ENCODE assay signal across 10 mouse cellular contexts in genomic region chr2:119621302-119621701, GRCm38 (mm10). TPM values are rescaled to one million over a fixed set of nuclear protein-coding genes. Genes with fewer than 3 reads are reported as not detected.
DNase-seq lines count a peak whose midpoint lies in the region; ATAC-seq and TF ChIP-seq lines count a peak whose summit lies in the region.
"Had no signal": no experiment of that assay in that cellular context is flagged by ENCODE, and none has a peak within 500 bp of the region (broad histone marks: within the 10 kb centered on the region; RNA-seq: fewer than 3 reads in every experiment).

No protein-coding gene starts in this region.

- H3ac ChIP-seq in myocyte (ENCODE audit: control insufficient read depth, insufficient read length), result no peak overlapping the region

- peak overlapping the region; percentile 11 for H3K4me2 ChIP-seq in heart, embryonic 14.5 days (ENCODE audit: low read length)
- peak overlapping the region; percentile 24 for H3K4me2 ChIP-seq in forebrain, embryonic 15.5 days (replicated peaks)
- peak overlapping the region; percentile 5 for H3K4me2 ChIP-seq in myocyte (ENCODE audit: low read depth)

- no peak for ATAC-seq in heart, embryonic 14.5 days (ENCODE audit: insufficient number of reproducible peaks, insufficient read depth, low FRiP score, low read depth)
- no peak for ATAC-seq in megakaryocyte, adult 5-6 weeks (ENCODE audit: poor library complexity, severe bottlenecking)
- no peak for ATAC-seq in forebrain, embryonic 15.5 days (replicated peaks)

- no peaks in the 10 kb centered on the region for H3K27me3 ChIP-seq in heart, embryonic 14.5 days (ENCODE audit: control insufficient read depth, insufficient read depth, low read length)
- H3K27me3 ChIP-seq in megakaryocyte, embryonic 14.5 days (replicated peaks), result no peaks in the 10 kb centered on the region
- no peaks in the 10 kb centered on the region for H3K27me3 ChIP-seq in forebrain, embryonic 15.5 days
- no peaks in the 10 kb centered on the region for H3K27me3 ChIP-seq in myocyte (ENCODE audit: control insufficient read depth, insufficient read depth, insufficient read length)

- no peaks in the 10 kb centered on the region for H3K9me3 ChIP-seq in heart, embryonic 14.5 days (ENCODE audit: control insufficient read depth, low read length)
- no peaks in the 10 kb centered on the region for H3K9me3 ChIP-seq in megakaryocyte, embryonic 14.5 days
- H3K9me3 ChIP-seq in forebrain, embryonic 15.5 days, result no peaks in the 10 kb centered on the region

- peaks cover 2 to 24% of the 10 kb centered on the region in 2 experiments; a peak in 3 of 4 replicates for H3K4me1 ChIP-seq in heart, embryonic 14.5 days (ENCODE audit: control insufficient read depth in 2 of 2, insufficient read depth in 2 of 2, low read length in 2 of 2)
- peaks cover 40% of the 10 kb centered on the region for H3K4me1 ChIP-seq in megakaryocyte, embryonic 14.5 days
- H3K4me1 ChIP-seq in forebrain, embryonic 15.5 days, result peaks cover 31% of the 10 kb centered on the region

- no peak for DNase-seq in heart, adult 9 months (ENCODE audit: low spot score in 2 of 2)
- DNase-seq in layer of hippocampus, postnatal 10 days (ENCODE audit: low spot score in 2 of 2), result no peak
- no peak for DNase-seq in cerebellum, postnatal 36 days
- DNase-seq: kidney, adult 11 months had no signal

- no peak overlapping the region for H3K27ac ChIP-seq in heart, embryonic 14.5 days (replicated peaks in 1 of 2; ENCODE audit: control insufficient read depth in 1 of 2, insufficient read depth in 1 of 2, low read depth in 2 of 2, low read length in 2 of 2)
- no peak overlapping the region for H3K27ac ChIP-seq in forebrain, embryonic 15.5 days (replicated peaks)

- 0 out of 4 replicates have a peak overlapping the region, but pooled peaks of 1 of the 2 experiments have one; percentile 2 for H3K4me3 ChIP-seq in heart, embryonic 14.5 days (ENCODE audit: control insufficient read depth in 1 of 2, insufficient read depth in 1 of 2, low read depth in 1 of 2, low read length in 2 of 2)
- H3K4me3 ChIP-seq in megakaryocyte, embryonic 14.5 days (replicated peaks), result peak overlapping the region; percentile 56
- H3K4me3 ChIP-seq in forebrain, embryonic 15.5 days, result peak overlapping the region; percentile 9; the same call in 1 of the 2 replicates
- peak overlapping the region; percentile 89 for H3K4me3 ChIP-seq in myocyte

- 95% methylated on average over 2 of the region's 2 CpGs for WGBS in heart, embryonic 14.5 days
- WGBS in forebrain, embryonic 15.5 days, result 95% methylated on average over 2 of the region's 2 CpGs

- no peak overlapping the region for H3K9ac ChIP-seq in heart, embryonic 14.5 days (ENCODE audit: low read length)
- H3K9ac ChIP-seq in forebrain, embryonic 15.5 days (replicated peaks), result no peak overlapping the region

- TF ChIP-seq POLR2A in myocyte (IDR thresholded peaks at IDR 0.05; ENCODE audit: insufficient read length, low read depth), result no peak

- peaks cover 31% of the 10 kb centered on the region for H3K79me2 ChIP-seq in myocyte (ENCODE audit: control insufficient read depth, insufficient read depth)

- peaks cover 33% of the 10 kb centered on the region for H3K36me3 ChIP-seq in heart, embryonic 14.5 days (ENCODE audit: control insufficient read depth, insufficient read depth, low read length)
- peaks cover 30% of the 10 kb centered on the region for H3K36me3 ChIP-seq in megakaryocyte, embryonic 14.5 days (replicated peaks; ENCODE audit: low read length)
- H3K36me3 ChIP-seq in forebrain, embryonic 15.5 days, result 0 out of 2 replicates have a peak, but pooled peaks cover 8% of the 10 kb centered on the region
- H3K36me3 ChIP-seq in myocyte (ENCODE audit: control insufficient read depth, insufficient read depth), result no peaks in the 10 kb centered on the region

TF ChIP-seq in myocyte, 11 proteins besides CTCF, POLR2A, EP300 and RAD21:
- no peak for TF ChIP-seq TCF3 (IDR thresholded peaks at IDR 0.05; ENCODE audit: insufficient read length, low read depth)
- no peak for TF ChIP-seq MAX (IDR thresholded peaks at IDR 0.05; ENCODE audit: low read depth)
- TF ChIP-seq MYOG (IDR thresholded peaks at IDR 0.05; ENCODE audit: control insufficient read depth in 1 of 3, insufficient read depth in 1 of 3, insufficient read length in 2 of 3, low read depth in 2 of 3), result no peak
- TF ChIP-seq SRF (IDR thresholded peaks at IDR 0.05; ENCODE audit: control insufficient read depth, insufficient read length, low read depth), result no peak
- no peak for TF ChIP-seq CEBPB (IDR thresholded peaks at IDR 0.05; ENCODE audit: insufficient read depth, poor library complexity, severe bottlenecking)
- no peak for TF ChIP-seq E2F4 (IDR thresholded peaks at IDR 0.05; ENCODE audit: insufficient read depth)
- no peak for TF ChIP-seq USF1 (IDR thresholded peaks at IDR 0.05; ENCODE audit: low read depth)
- TF ChIP-seq MYOD1 (IDR thresholded peaks at IDR 0.05; ENCODE audit: control insufficient read depth in 1 of 3, insufficient read length in 2 of 3, low read depth in 2 of 3), result no peak
- no peak for TF ChIP-seq TCF12 (IDR thresholded peaks at IDR 0.05; ENCODE audit: insufficient read depth, poor library complexity, severe bottlenecking)
TF ChIP-seq in myocyte: peak in this region for 0.

RNA-seq across cellular contexts. Expression of gene Oip5, which starts 3.0 kb away (rescaled TPM):
- 17.7 and 20.7 TPM in 2 replicates for polyA plus RNA-seq in heart, embryonic 14.5 days (2014; fragmentation: Nextera tagmentation; extraction: Ambion mirVana)
- polyA plus RNA-seq in megakaryocyte, embryonic 14.5 days (2012; ENCODE audit: insufficient read depth, low replicate concordance), result 4.8 TPM in 1 of 2 replicates, not detected in the other
- 17.7 and 20.5 TPM in 2 replicates for total RNA-seq in megakaryocyte, adult 5-6 weeks (2015)
- total RNA-seq in megakaryocyte, adult 5-6 weeks (2017), result 15.3 and 17.2 TPM in 2 replicates
- polyA plus RNA-seq in forebrain, embryonic 15.5 days (2015; fragmentation: Nextera tagmentation; extraction: Ambion mirVana), result 13.2 and 14.3 TPM in 2 replicates
- 3.7 TPM for polyA plus RNA-seq in myocyte (2012; fragmentation: generic; extraction: Trizol)
- total RNA-seq in layer of hippocampus, postnatal 10 days (2021), result 1 to 10 TPM; 3.6 to 4.8 TPM
- total RNA-seq: gastrocnemius, adult 18-20 months had no signal

RNA-seq across cellular contexts. Expression of gene Nusap1, which starts 3.2 kb away (rescaled TPM):
- 36.9 and 39.7 TPM in 2 replicates for polyA plus RNA-seq in heart, embryonic 14.5 days (2014; fragmentation: Nextera tagmentation; extraction: Ambion mirVana)
- polyA plus RNA-seq in megakaryocyte, embryonic 14.5 days (2012; ENCODE audit: insufficient read depth, low replicate concordance), result 1.3 TPM in 1 of 2 replicates, not detected in the other
- total RNA-seq in megakaryocyte, adult 5-6 weeks (2015), result 144 and 159 TPM in 2 replicates
- 156 and 168 TPM in 2 replicates for total RNA-seq in megakaryocyte, adult 5-6 weeks (2017)
- 36.8 and 40.8 TPM in 2 replicates for polyA plus RNA-seq in forebrain, embryonic 15.5 days (2015; fragmentation: Nextera tagmentation; extraction: Ambion mirVana)
- polyA plus RNA-seq in myocyte (2012; fragmentation: generic; extraction: Trizol), result 4.4 TPM
- 1 to 10 TPM; 3.5 to 3.7 TPM for total RNA-seq in layer of hippocampus, postnatal 10 days (2021)

RNA-seq across cellular contexts. Expression of gene Ndufaf1, which starts 41.3 kb away (rescaled TPM):
- polyA plus RNA-seq in heart, embryonic 14.5 days (2014; fragmentation: Nextera tagmentation; extraction: Ambion mirVana), result 54.5 and 55.5 TPM in 2 replicates
- polyA plus RNA-seq in megakaryocyte, embryonic 14.5 days (2012; ENCODE audit: insufficient read depth, low replicate concordance), result 1.1 and 1.6 TPM in 2 replicates
- 15.8 and 16.4 TPM in 2 replicates for total RNA-seq in megakaryocyte, adult 5-6 weeks (2015)
- 8.8 and 13.0 TPM in 2 replicates for total RNA-seq in megakaryocyte, adult 5-6 weeks (2017)
- polyA plus RNA-seq in forebrain, embryonic 15.5 days (2015; fragmentation: Nextera tagmentation; extraction: Ambion mirVana), result 36.0 and 36.4 TPM in 2 replicates
- polyA plus RNA-seq in myocyte (2012; fragmentation: generic; extraction: Trizol), result 19.5 TPM
- 10 to 100 TPM; 27.0 to 27.8 TPM for total RNA-seq in layer of hippocampus, postnatal 10 days (2021)

RNA-seq across cellular contexts. Expression of gene Rtf1, which starts 53.6 kb away (rescaled TPM):
- polyA plus RNA-seq in heart, embryonic 14.5 days (2014; fragmentation: Nextera tagmentation; extraction: Ambion mirVana), result 16.2 and 19.8 TPM in 2 replicates
- polyA plus RNA-seq in megakaryocyte, embryonic 14.5 days (2012; ENCODE audit: insufficient read depth, low replicate concordance), result 19.2 and 81.2 TPM in 2 replicates
- 29.7 and 32.6 TPM in 2 replicates for total RNA-seq in megakaryocyte, adult 5-6 weeks (2015)
- 26.7 and 27.0 TPM in 2 replicates for total RNA-seq in megakaryocyte, adult 5-6 weeks (2017)
- 73.7 and 80.4 TPM in 2 replicates for polyA plus RNA-seq in forebrain, embryonic 15.5 days (2015; fragmentation: Nextera tagmentation; extraction: Ambion mirVana)
- 7.2 TPM for polyA plus RNA-seq in myocyte (2012; fragmentation: generic; extraction: Trizol)
- total RNA-seq in layer of hippocampus, postnatal 10 days (2021), result 10 to 100 TPM; 58.0 to 63.0 TPM
